Mouse (Mus musculus) heart, embryonic 13.5 days (tissue): ENCODE results near the gene Pard3. TPM values are rescaled to one million over a fixed set of nuclear protein-coding genes. Genes with fewer than 3 reads are reported as not detected.

Experiments
- ATAC-seq: fragments of 200-750 bp; cut with Nextera tagmentation; 2 replicates; pipeline ENCODE4 v1.8.0; 2017; ENCODE audit warnings: moderate TSS enrichment; ENCODE audit not compliant: insufficient number of reproducible peaks, low FRiP score, low TSS enrichment; ENCODE audit errors: extremely low read depth
- H3K27ac ChIP-seq: fragments of 300-500 bp; sonication (generic); replicated peaks from 2 replicates; pipeline ENCODE4 v1.5.1; 2015; ENCODE audit warnings: moderate library complexity, mild to moderate bottlenecking, inconsistent platforms
- H3K27me3 ChIP-seq: fragments of 300-500 bp; sonication (generic); replicated peaks from 2 replicates; pipeline ENCODE4 v1.6.1; 2015; ENCODE audit warnings: mild to moderate bottlenecking, inconsistent platforms
- H3K36me3 ChIP-seq: fragments of 300-500 bp; sonication (generic); 2 replicates; pipeline ENCODE4 v1.6.1; 2015; ENCODE audit warnings: mild to moderate bottlenecking, inconsistent platforms
- H3K4me1 ChIP-seq: fragments of 300-500 bp; sonication (generic); 2 replicates; pipeline ENCODE4 v1.6.1; 2015; ENCODE audit warnings: inconsistent platforms
- H3K4me2 ChIP-seq: fragments of 300-500 bp; sonication (generic); 2 replicates; pipeline ENCODE4 v1.6.1; 2015; ENCODE audit warnings: inconsistent platforms, mild to moderate bottlenecking, moderate library complexity
- H3K4me3 ChIP-seq: fragments of 300-500 bp; sonication (generic); 2 replicates; pipeline ENCODE4 v1.5.1; 2015; ENCODE audit warnings: moderate library complexity, mild to moderate bottlenecking, inconsistent platforms
- H3K9ac ChIP-seq: fragments of 300-500 bp; sonication (generic); 2 replicates; pipeline ENCODE4 v1.6.1; 2015; ENCODE audit warnings: inconsistent platforms, mild to moderate bottlenecking, moderate library complexity
- H3K9me3 ChIP-seq: fragments of 300-500 bp; sonication (generic); 2 replicates; pipeline ENCODE4 v1.6.1; 2016; ENCODE audit warnings: inconsistent platforms
- WGBS: fragments of 180-500 bp; shearing (Covaris S2); methylation state at CpG from one replicate; pipeline ENCODE4 v1.1.7; 2015; ENCODE audit warnings: mixed read lengths; 5-methylcytosine and 5-hydroxymethylcytosine counted together
- polyA plus RNA-seq: library from polyadenylated mRNA; unstranded; fragments of >200 nt; fragmentation: Nextera tagmentation; extraction: Ambion mirVana; gene quantifications from 2 replicates; pipeline ENCODE4 v1.2.1, GENCODE M21; 2015

Pard3 gene
- polyA plus RNA-seq, 1 experiment from 2014 or later, result 15.0 TPM

GRCm38 (mm10) chr8:127345912-127346423, 282.3 kb downstream of the Pard3 start:
- ATAC-seq, result no peak
- Histone ChIP-seq H3K4me3 (no peak overlapping the region), H3K36me3 (no peaks in the 10 kb centered on the region), H3K9ac (no peak overlapping the region), H3K4me2 (no peak overlapping the region), H3K9me3 (no peaks in the 10 kb centered on the region), H3K4me1 (peaks cover 11% of the 10 kb centered on the region), H3K27me3 (no peaks in the 10 kb centered on the region), H3K27ac (no peak overlapping the region)
- 89% methylated on average over 1 of the region's 1 CpGs for WGBS

GRCm38 (mm10) chr8:127347890-127348495, 284.3 kb downstream of the Pard3 start:
- peaks cover 2% of the 10 kb centered on the region; the same call in 1 of the 2 replicates for H3K36me3 ChIP-seq
- WGBS, result 85% methylated on average over 2 of the region's 2 CpGs
- H3K4me2 ChIP-seq, result no peak overlapping the region
- H3K4me3 ChIP-seq, result no peak overlapping the region
- no peaks in the 10 kb centered on the region for H3K27me3 ChIP-seq
- H3K9me3 ChIP-seq, result no peaks in the 10 kb centered on the region
- H3K27ac ChIP-seq, result no peak overlapping the region
- no peak for ATAC-seq
- H3K9ac ChIP-seq, result no peak overlapping the region
- H3K4me1 ChIP-seq, result peaks cover 11% of the 10 kb centered on the region

- peaks cover 25% of the 10 kb centered on the region for H3K36me3 ChIP-seq
- H3K9ac ChIP-seq, result no peak overlapping the region
- H3K27ac ChIP-seq, result no peak overlapping the region
- H3K9me3 ChIP-seq, result no peaks in the 10 kb centered on the region
- no peak overlapping the region for H3K4me2 ChIP-seq
- no peaks in the 10 kb centered on the region for H3K27me3 ChIP-seq
- no peak for ATAC-seq
- H3K4me3 ChIP-seq, result no peak overlapping the region
- no peaks in the 10 kb centered on the region for H3K4me1 ChIP-seq
These were observed 298.1 kb downstream of the Pard3 start for GRCm38 (mm10) chr8:127361796-127362195.

- H3K4me1 ChIP-seq, result peaks cover 6% of the 10 kb centered on the region; the same call in 1 of the 2 replicates
- peaks cover 30% of the 10 kb centered on the region for H3K36me3 ChIP-seq
- no peak for ATAC-seq
- H3K27ac ChIP-seq, result no peak overlapping the region
- no peak overlapping the region for H3K9ac ChIP-seq
- H3K4me3 ChIP-seq, result no peak overlapping the region
- WGBS, result 59% methylated on average over 3 of the region's 3 CpGs
- H3K4me2 ChIP-seq, result no peak overlapping the region
- no peaks in the 10 kb centered on the region for H3K27me3 ChIP-seq
- H3K9me3 ChIP-seq, result no peaks in the 10 kb centered on the region
These were observed 304.7 kb downstream of the Pard3 start for GRCm38 (mm10) chr8:127368347-127368746.

GRCm38 (mm10) chr8:127371326-127371949, 307.7 kb downstream of the Pard3 start:
- Histone ChIP-seq H3K9ac (no peak overlapping the region), H3K4me3 (no peak overlapping the region), H3K27me3 (no peaks in the 10 kb centered on the region), H3K9me3 (no peaks in the 10 kb centered on the region), H3K27ac (no peak overlapping the region), H3K36me3 (peaks cover 30% of the 10 kb centered on the region), H3K4me1 (peaks cover 6% of the 10 kb centered on the region; the same call in 1 of the 2 replicates), H3K4me2 (no peak overlapping the region)
- no peak for ATAC-seq
- WGBS, result 90% methylated on average over 16 of the region's 16 CpGs

GRCm38 (mm10) chr8:127377775-127378174, 314.1 kb downstream of the Pard3 start:
- no peak overlapping the region for H3K9ac ChIP-seq
- WGBS, result 64% methylated on average over 2 of the region's 2 CpGs
- no peak overlapping the region for H3K27ac ChIP-seq
- ATAC-seq, result no peak
- no peaks in the 10 kb centered on the region for H3K9me3 ChIP-seq
- H3K36me3 ChIP-seq, result peaks cover 38% of the 10 kb centered on the region
- no peak overlapping the region for H3K4me2 ChIP-seq
- no peak overlapping the region for H3K4me3 ChIP-seq
- H3K4me1 ChIP-seq, result no peaks in the 10 kb centered on the region; the same call in 1 of the 2 replicates
- no peaks in the 10 kb centered on the region for H3K27me3 ChIP-seq

GRCm38 (mm10) chr8:127378994-127379858, 315.5 kb downstream of the Pard3 start:
- peaks cover 47% of the 10 kb centered on the region for H3K36me3 ChIP-seq
- H3K4me1 ChIP-seq, result no peaks in the 10 kb centered on the region
- no peak overlapping the region for H3K4me3 ChIP-seq
- H3K9ac ChIP-seq, result no peak overlapping the region
- no peak overlapping the region for H3K4me2 ChIP-seq
- 77% methylated on average over 11 of the region's 11 CpGs for WGBS
- no peaks in the 10 kb centered on the region for H3K27me3 ChIP-seq
- no peak overlapping the region for H3K27ac ChIP-seq
- no peak for ATAC-seq
- no peaks in the 10 kb centered on the region for H3K9me3 ChIP-seq

- H3K9ac ChIP-seq, result no peak overlapping the region
- no peaks in the 10 kb centered on the region for H3K9me3 ChIP-seq
- no peak for ATAC-seq
- no peak overlapping the region for H3K4me3 ChIP-seq
- peaks cover 61% of the 10 kb centered on the region for H3K36me3 ChIP-seq
- H3K4me1 ChIP-seq, result no peaks in the 10 kb centered on the region
- H3K27ac ChIP-seq, result no peak overlapping the region
- 93% methylated on average over 3 of the region's 3 CpGs for WGBS
- H3K27me3 ChIP-seq, result no peaks in the 10 kb centered on the region
- no peak overlapping the region for H3K4me2 ChIP-seq
These were observed 317.6 kb downstream of the Pard3 start for GRCm38 (mm10) chr8:127381259-127381658.

GRCm38 (mm10) chr8:127392700-127393099, 329.0 kb downstream of the Pard3 start:
- no peak overlapping the region for H3K4me3 ChIP-seq
- H3K27me3 ChIP-seq, result no peaks in the 10 kb centered on the region
- H3K4me1 ChIP-seq, result no peaks in the 10 kb centered on the region
- H3K4me2 ChIP-seq, result no peak overlapping the region
- no peak overlapping the region for H3K27ac ChIP-seq
- ATAC-seq, result no peak
- no peaks in the 10 kb centered on the region for H3K9me3 ChIP-seq
- H3K9ac ChIP-seq, result no peak overlapping the region
- peaks cover 59% of the 10 kb centered on the region for H3K36me3 ChIP-seq

- Histone ChIP-seq H3K4me3 (no peak overlapping the region), H3K27me3 (no peaks in the 10 kb centered on the region), H3K9me3 (no peaks in the 10 kb centered on the region), H3K36me3 (peaks cover 57% of the 10 kb centered on the region), H3K4me2 (no peak overlapping the region), H3K27ac (no peak overlapping the region), H3K4me1 (no peaks in the 10 kb centered on the region), H3K9ac (no peak overlapping the region)
- ATAC-seq, result no peak
- WGBS, result 78% methylated on average over 4 of the region's 4 CpGs
These were observed 331.8 kb downstream of the Pard3 start for GRCm38 (mm10) chr8:127395488-127395887.

- no peak overlapping the region for H3K4me2 ChIP-seq
- H3K27me3 ChIP-seq, result no peaks in the 10 kb centered on the region
- no peak overlapping the region for H3K4me3 ChIP-seq
- H3K27ac ChIP-seq, result no peak overlapping the region
- no peaks in the 10 kb centered on the region for H3K4me1 ChIP-seq
- no peak overlapping the region for H3K9ac ChIP-seq
- ATAC-seq, result no peak
- H3K9me3 ChIP-seq, result no peaks in the 10 kb centered on the region
- peaks cover 42% of the 10 kb centered on the region for H3K36me3 ChIP-seq
These were observed 342.1 kb downstream of the Pard3 start for GRCm38 (mm10) chr8:127405815-127406214.
